Mouse (Mus musculus): ENCODE data around the gene Mxd3. TPM values are rescaled to one million over a fixed set of nuclear protein-coding genes. Genes with fewer than 3 reads are reported as not detected.
A peak's percentile ranks its signal among the peaks of the same experiment; 100 is the strongest.

Gene Mxd3
- polyA plus RNA-seq, 1 experiment from 2014 or later: 15.6 TPM

- Histone ChIP-seq H3K4me2 (no peak overlapping the region), H3K9ac (ENCODE audit: low read depth, low read length) (no peak overlapping the region), H3K27ac (ENCODE audit: low read depth, low read length) (no peak overlapping the region), H3K4me3 (ENCODE audit: low read depth, low read length) (no peak overlapping the region), H3K9me3 (ENCODE audit: control insufficient read depth, low read length) (no peaks in the 10 kb centered on the region), H3K4me1 (replicated peaks; ENCODE audit: control insufficient read depth, insufficient read depth, low read length) (0 out of 2 replicates have a peak, but pooled peaks cover 2% of the 10 kb centered on the region), H3K36me3 (ENCODE audit: control insufficient read depth, insufficient read depth, low read length) (no peaks in the 10 kb centered on the region; the same call in 1 of the 2 replicates), H3K27me3 (replicated peaks; ENCODE audit: control insufficient read depth, insufficient read depth, low read length) (no peaks in the 10 kb centered on the region)
- 24% methylated on average over 2 of the region's 2 CpGs for WGBS
- ATAC-seq (replicated peaks; ENCODE audit: low FRiP score) (peak; percentile 78), DNase-seq (ENCODE audit: low spot score) (no peak)
Observed at GRCm38 (mm10) chr13:55339259-55339658, 9.6 kb upstream of the Mxd3 start.

- Histone ChIP-seq H3K4me2 (no peak overlapping the region), H3K4me3 (ENCODE audit: low read depth, low read length) (no peak overlapping the region), H3K36me3 (ENCODE audit: control insufficient read depth, insufficient read depth, low read length) (no peaks in the 10 kb centered on the region), H3K27ac (ENCODE audit: low read depth, low read length) (no peak overlapping the region), H3K4me1 (replicated peaks; ENCODE audit: control insufficient read depth, insufficient read depth, low read length) (0 out of 2 replicates have a peak, but pooled peaks cover 2% of the 10 kb centered on the region), H3K9me3 (ENCODE audit: control insufficient read depth, low read length) (no peaks in the 10 kb centered on the region), H3K27me3 (replicated peaks; ENCODE audit: control insufficient read depth, insufficient read depth, low read length) (no peaks in the 10 kb centered on the region), H3K9ac (ENCODE audit: low read depth, low read length) (no peak overlapping the region)
- ATAC-seq (replicated peaks; ENCODE audit: low FRiP score) (no peak), DNase-seq (ENCODE audit: low spot score) (no peak)
- 65% methylated on average over 12 of the region's 12 CpGs for WGBS
Observed at GRCm38 (mm10) chr13:55338131-55339054, 8.8 kb upstream of the Mxd3 start.

- Histone ChIP-seq H3K36me3 (ENCODE audit: control insufficient read depth, insufficient read depth, low read length) (no peaks in the 10 kb centered on the region), H3K9me3 (ENCODE audit: control insufficient read depth, low read length) (no peaks in the 10 kb centered on the region), H3K27ac (ENCODE audit: low read depth, low read length) (no peak overlapping the region), H3K4me1 (replicated peaks; ENCODE audit: control insufficient read depth, insufficient read depth, low read length) (0 out of 2 replicates have a peak, but pooled peaks cover 2% of the 10 kb centered on the region), H3K9ac (ENCODE audit: low read depth, low read length) (no peak overlapping the region), H3K27me3 (replicated peaks; ENCODE audit: control insufficient read depth, insufficient read depth, low read length) (no peaks in the 10 kb centered on the region), H3K4me3 (ENCODE audit: low read depth, low read length) (no peak overlapping the region), H3K4me2 (no peak overlapping the region)
- ATAC-seq (replicated peaks; ENCODE audit: low FRiP score) (no peak), DNase-seq (ENCODE audit: low spot score) (no peak)
- 77% methylated on average over 10 of the region's 10 CpGs for WGBS
Observed at GRCm38 (mm10) chr13:55337341-55337975, 7.8 kb upstream of the Mxd3 start.

GRCm38 (mm10) chr13:55335701-55336100 lies 6.1 kb upstream of the Mxd3 start:
- no peak for DNase-seq (ENCODE audit: low spot score)
- H3K27me3 ChIP-seq (replicated peaks; ENCODE audit: control insufficient read depth, insufficient read depth, low read length): no peaks in the 10 kb centered on the region
- no peaks in the 10 kb centered on the region for H3K9me3 ChIP-seq (ENCODE audit: control insufficient read depth, low read length)
- no peak overlapping the region for H3K9ac ChIP-seq (ENCODE audit: low read depth, low read length)
- H3K36me3 ChIP-seq (ENCODE audit: control insufficient read depth, insufficient read depth, low read length): no peaks in the 10 kb centered on the region
- H3K4me1 ChIP-seq (replicated peaks; ENCODE audit: control insufficient read depth, insufficient read depth, low read length): peaks cover 4% of the 10 kb centered on the region
- H3K27ac ChIP-seq (ENCODE audit: low read depth, low read length): no peak overlapping the region
- ATAC-seq (replicated peaks; ENCODE audit: low FRiP score): no peak
- no peak overlapping the region for H3K4me3 ChIP-seq (ENCODE audit: low read depth, low read length)
- no peak overlapping the region for H3K4me2 ChIP-seq
- 77% methylated on average over 4 of the region's 4 CpGs for WGBS

- DNase-seq (ENCODE audit: low spot score) (no peak), ATAC-seq (replicated peaks; ENCODE audit: low FRiP score) (no peak)
- H3K36me3 ChIP-seq (ENCODE audit: control insufficient read depth, insufficient read depth, low read length): no peaks in the 10 kb centered on the region
- H3K4me2 ChIP-seq: no peak overlapping the region
- no peak overlapping the region for H3K9ac ChIP-seq (ENCODE audit: low read depth, low read length)
- H3K27me3 ChIP-seq (replicated peaks; ENCODE audit: control insufficient read depth, insufficient read depth, low read length): no peaks in the 10 kb centered on the region
- peaks cover 15% of the 10 kb centered on the region for H3K4me1 ChIP-seq (replicated peaks; ENCODE audit: control insufficient read depth, insufficient read depth, low read length)
- H3K9me3 ChIP-seq (ENCODE audit: control insufficient read depth, low read length): no peaks in the 10 kb centered on the region
- H3K4me3 ChIP-seq (ENCODE audit: low read depth, low read length): no peak overlapping the region
- WGBS: 85% methylated on average over 3 of the region's 3 CpGs
- no peak overlapping the region for H3K27ac ChIP-seq (ENCODE audit: low read depth, low read length)
Observed at GRCm38 (mm10) chr13:55332331-55332730, 2.7 kb upstream of the Mxd3 start.

- peaks cover 3% of the 10 kb centered on the region for H3K36me3 ChIP-seq (ENCODE audit: control insufficient read depth, insufficient read depth, low read length)
- peak overlapping the region; percentile 89 for H3K4me2 ChIP-seq
- peaks cover 16% of the 10 kb centered on the region for H3K4me1 ChIP-seq (replicated peaks; ENCODE audit: control insufficient read depth, insufficient read depth, low read length)
- DNase-seq (ENCODE audit: low spot score): no peak
- H3K27me3 ChIP-seq (replicated peaks; ENCODE audit: control insufficient read depth, insufficient read depth, low read length): no peaks in the 10 kb centered on the region
- H3K9ac ChIP-seq (ENCODE audit: low read depth, low read length): peak overlapping the region; percentile 77
- H3K4me3 ChIP-seq (ENCODE audit: low read depth, low read length): peak overlapping the region; percentile 71
- no peaks in the 10 kb centered on the region for H3K9me3 ChIP-seq (ENCODE audit: control insufficient read depth, low read length)
- 47% methylated on average over 14 of the region's 14 CpGs for WGBS
- H3K27ac ChIP-seq (ENCODE audit: low read depth, low read length): peak overlapping the region; percentile 88
- ATAC-seq (replicated peaks; ENCODE audit: low FRiP score): no peak; the same call in 1 of the 2 replicates
Observed at GRCm38 (mm10) chr13:55330567-55331400, 1.2 kb upstream of the Mxd3 start.

GRCm38 (mm10) chr13:55329109-55329682 lies 427 bp downstream of the Mxd3 start:
- Histone ChIP-seq H3K36me3 (ENCODE audit: control insufficient read depth, insufficient read depth, low read length) (peaks cover 16% of the 10 kb centered on the region), H3K9me3 (ENCODE audit: control insufficient read depth, low read length) (no peaks in the 10 kb centered on the region), H3K4me1 (replicated peaks; ENCODE audit: control insufficient read depth, insufficient read depth, low read length) (peaks cover 16% of the 10 kb centered on the region), H3K9ac (ENCODE audit: low read depth, low read length) (peak overlapping the region; percentile 77), H3K4me2 (peak overlapping the region; percentile 89), H3K27me3 (replicated peaks; ENCODE audit: control insufficient read depth, insufficient read depth, low read length) (no peaks in the 10 kb centered on the region), H3K27ac (ENCODE audit: low read depth, low read length) (peak overlapping the region; percentile 40), H3K4me3 (ENCODE audit: low read depth, low read length) (peak overlapping the region; percentile 71)
- DNase-seq (ENCODE audit: low spot score) (no peak), ATAC-seq (replicated peaks; ENCODE audit: low FRiP score) (peak; percentile 27)
- 2% methylated on average over 29 of the region's 29 CpGs for WGBS

GRCm38 (mm10) chr13:55328641-55329040 lies 982 bp downstream of the Mxd3 start:
- DNase-seq (ENCODE audit: low spot score): no peak
- peak overlapping the region; percentile 89 for H3K4me2 ChIP-seq
- peaks cover 21% of the 10 kb centered on the region for H3K36me3 ChIP-seq (ENCODE audit: control insufficient read depth, insufficient read depth, low read length)
- ATAC-seq (replicated peaks; ENCODE audit: low FRiP score): no peak
- 83% methylated on average over 4 of the region's 4 CpGs for WGBS
- no peak overlapping the region for H3K27ac ChIP-seq (ENCODE audit: low read depth, low read length)
- H3K27me3 ChIP-seq (replicated peaks; ENCODE audit: control insufficient read depth, insufficient read depth, low read length): no peaks in the 10 kb centered on the region
- peak overlapping the region; percentile 77 for H3K9ac ChIP-seq (ENCODE audit: low read depth, low read length)
- H3K4me3 ChIP-seq (ENCODE audit: low read depth, low read length): peak overlapping the region; percentile 71
- no peaks in the 10 kb centered on the region for H3K9me3 ChIP-seq (ENCODE audit: control insufficient read depth, low read length)
- peaks cover 20% of the 10 kb centered on the region for H3K4me1 ChIP-seq (replicated peaks; ENCODE audit: control insufficient read depth, insufficient read depth, low read length)
